Mouse (Mus musculus): ENCODE data around the gene Fem1a. TPM values are rescaled to one million over a fixed set of nuclear protein-coding genes. Genes with fewer than 3 reads are reported as not detected.

The Fem1a gene
- polyA plus RNA-seq, 1 experiment from 2014 or later, result 22.9 TPM

MicroRNAs within 50 kb of the gene (microRNA counts, 519-probe panel; counts per million panel counts)
- 2,349 counts per million, percentile 45 among the panel's probes with 10 or more counts for microRNA mmu-miR-7b

Small RNA genes lying within 50 kb of the gene (microRNA-seq; reads per million reads assigned to microRNA genes)
- gene Mir7b, result 1,304 reads per million, percentile 80 among the genes with 10 or more reads in this experiment

Other genes starting within 250 kb of the Fem1a start
- gene Sh3gl1, start 220.2 kb upstream of the Fem1a start, polyA plus RNA-seq (2015; fragmentation: Nextera tagmentation; extraction: Ambion mirVana), result 120 and 122 TPM in 2 replicates
- 10.8 and 14.3 TPM in 2 replicates for gene Chaf1a, start 216.4 kb upstream of the Fem1a start, polyA plus RNA-seq (2015; fragmentation: Nextera tagmentation; extraction: Ambion mirVana)
- gene Ubxn6, start 181.8 kb upstream of the Fem1a start, polyA plus RNA-seq (2015; fragmentation: Nextera tagmentation; extraction: Ambion mirVana), result 81.1 and 89.5 TPM in 2 replicates
- 144 and 167 TPM in 2 replicates for gene Hdgfl2, start 177.2 kb upstream of the Fem1a start, polyA plus RNA-seq (2015; fragmentation: Nextera tagmentation; extraction: Ambion mirVana)
- 0.11 TPM in 2 replicates for gene Plin4, start 147.0 kb upstream of the Fem1a start, polyA plus RNA-seq (2015; fragmentation: Nextera tagmentation; extraction: Ambion mirVana)
- 0.69 and 0.74 TPM in 2 replicates for gene Plin5, start 139.2 kb upstream of the Fem1a start, polyA plus RNA-seq (2015; fragmentation: Nextera tagmentation; extraction: Ambion mirVana)
- 0.13 and 0.19 TPM in 2 replicates for gene Lrg1, start 134.8 kb upstream of the Fem1a start, polyA plus RNA-seq (2015; fragmentation: Nextera tagmentation; extraction: Ambion mirVana)
- gene Sema6b, start 116.5 kb upstream of the Fem1a start, polyA plus RNA-seq (2015; fragmentation: Nextera tagmentation; extraction: Ambion mirVana), result 13.6 and 14.2 TPM in 2 replicates
- gene Tnfaip8l1, start 94.3 kb upstream of the Fem1a start, polyA plus RNA-seq (2015; fragmentation: Nextera tagmentation; extraction: Ambion mirVana), result 9.0 and 10.0 TPM in 2 replicates
- gene Mydgf, start 72.9 kb upstream of the Fem1a start, polyA plus RNA-seq (2015; fragmentation: Nextera tagmentation; extraction: Ambion mirVana), result 59.7 and 63.2 TPM in 2 replicates
- gene Dpp9, start 37.9 kb upstream of the Fem1a start, polyA plus RNA-seq (2015; fragmentation: Nextera tagmentation; extraction: Ambion mirVana), result 30.7 and 31.2 TPM in 2 replicates
- gene Ticam1, start 20.0 kb downstream of the Fem1a start, polyA plus RNA-seq (2015; fragmentation: Nextera tagmentation; extraction: Ambion mirVana), result 1.3 and 1.7 TPM in 2 replicates
- gene Plin3, start 36.1 kb downstream of the Fem1a start, polyA plus RNA-seq (2015; fragmentation: Nextera tagmentation; extraction: Ambion mirVana), result 10.9 and 13.6 TPM in 2 replicates
- not detected in 2 replicates for gene Arrdc5, start 43.5 kb downstream of the Fem1a start, polyA plus RNA-seq (2015; fragmentation: Nextera tagmentation; extraction: Ambion mirVana)
- gene Uhrf1, start 46.5 kb downstream of the Fem1a start, polyA plus RNA-seq (2015; fragmentation: Nextera tagmentation; extraction: Ambion mirVana), result 55.6 and 65.1 TPM in 2 replicates
- gene Kdm4b, start 69.3 kb downstream of the Fem1a start, polyA plus RNA-seq (2015; fragmentation: Nextera tagmentation; extraction: Ambion mirVana), result 81.2 and 81.5 TPM in 2 replicates
- gene Ptprs, start 219.7 kb downstream of the Fem1a start, polyA plus RNA-seq (2015; fragmentation: Nextera tagmentation; extraction: Ambion mirVana), result 375 and 409 TPM in 2 replicates

Measured in forebrain, embryonic 15.5 days (tissue).